Mouse (Mus musculus) stomach, postnatal 0 days (tissue): ENCODE measurements around the gene Zfp426. TPM values are rescaled to one million over a fixed set of nuclear protein-coding genes. Genes with fewer than 3 reads are reported as not detected.

Experiments used
- ATAC-seq: fragments of 200-750 bp; cut with Nextera tagmentation; 2 replicates; pipeline ENCODE4 v1.8.0; 2017; ENCODE audit not compliant: low FRiP score, low TSS enrichment
- DNase-seq: peaks from one replicate; pipeline ENCODE4 v3.0.0-alpha.2; 2016; ENCODE audit warnings: low spot score
- H3K27ac ChIP-seq: fragments of 300-500 bp; sonication (generic); replicated peaks from 2 replicates; pipeline ENCODE4 v1.5.1; 2014; ENCODE audit warnings: mild to moderate bottlenecking, control low read depth
- H3K27me3 ChIP-seq: fragments of 300-500 bp; sonication (generic); 2 replicates; pipeline ENCODE4 v1.6.1; 2014; ENCODE audit warnings: low read length; ENCODE audit not compliant: control insufficient read depth, insufficient read depth
- H3K36me3 ChIP-seq: fragments of 300-500 bp; sonication (generic); 2 replicates; pipeline ENCODE4 v1.6.1; 2014; ENCODE audit warnings: low read length, mixed read lengths; ENCODE audit not compliant: control insufficient read depth, insufficient read depth
- H3K4me1 ChIP-seq: fragments of 300-500 bp; sonication (generic); replicated peaks from 2 replicates; pipeline ENCODE4 v1.6.1; 2014; ENCODE audit warnings: antibody characterized with exemption; ENCODE audit not compliant: control insufficient read depth, insufficient read depth
- H3K4me2 ChIP-seq: fragments of 300-500 bp; sonication (generic); replicated peaks from 2 replicates; pipeline ENCODE4 v1.6.1; 2014; ENCODE audit warnings: low read depth, mild to moderate bottlenecking, control low read depth, moderate library complexity
- H3K4me3 ChIP-seq: fragments of 300-500 bp; sonication (generic); 2 replicates; pipeline ENCODE4 v1.5.1; 2014; ENCODE audit warnings: low read depth, low read length, control low read depth
- H3K9ac ChIP-seq: fragments of 300-500 bp; sonication (generic); 2 replicates; pipeline ENCODE4 v1.6.1; 2014; ENCODE audit warnings: mild to moderate bottlenecking, low read length, control low read depth, mixed read lengths
- H3K9me3 ChIP-seq: fragments of 300-500 bp; sonication (generic); 2 replicates; pipeline ENCODE4 v1.6.1; 2016; ENCODE audit warnings: low read length; ENCODE audit not compliant: control insufficient read depth
- CTCF ChIP-seq: IDR thresholded peaks from 2 replicates; pipeline ENCODE4 v1.5.1; 2016; ENCODE audit warnings: antibody characterized with exemption, low read depth, mild to moderate bottlenecking, moderate library complexity
- EP300 ChIP-seq: optimal IDR thresholded peaks from 2 replicates; pipeline ENCODE3; 2016; ENCODE audit warnings: antibody characterized with exemption
- WGBS: fragments of 180-500 bp; shearing (Covaris S2); extraction: QIAGEN DNeasy Blood & Tissue Kit; methylation state at CpG from one replicate; pipeline ENCODE4 v1.1.7; 2014; 5-methylcytosine and 5-hydroxymethylcytosine counted together
- polyA plus RNA-seq: library from polyadenylated mRNA; unstranded; fragments of >200 nt; fragmentation: Nextera tagmentation; extraction: Ambion mirVana; gene quantifications from 2 replicates; pipeline ENCODE4 v1.2.1, GENCODE M21; 2015

Zfp426 gene
- polyA plus RNA-seq, 1 experiment from 2014 or later, result 7.1 TPM

GRCm38 (mm10) chr9:20519949-20520348 is 27.4 kb upstream of the Zfp426 start:
- Histone ChIP-seq H3K27ac (no peak overlapping the region), H3K4me2 (peak overlapping the region; percentile 61), H3K9me3 (no peaks in the 10 kb centered on the region), H3K4me1 (peaks cover 2% of the 10 kb centered on the region; the same call in 1 of the 2 replicates), H3K36me3 (0 out of 2 replicates have a peak, but pooled peaks cover under 1% of the 10 kb centered on the region), H3K4me3 (peak overlapping the region; percentile 39), H3K9ac (no peak overlapping the region), H3K27me3 (no peaks in the 10 kb centered on the region)
- WGBS, result 14% methylated on average over 4 of the region's 4 CpGs
- no peak for ATAC-seq
- TF ChIP-seq CTCF (no peak), EP300 (no peak)
- DNase-seq, result no peak

DNA sequence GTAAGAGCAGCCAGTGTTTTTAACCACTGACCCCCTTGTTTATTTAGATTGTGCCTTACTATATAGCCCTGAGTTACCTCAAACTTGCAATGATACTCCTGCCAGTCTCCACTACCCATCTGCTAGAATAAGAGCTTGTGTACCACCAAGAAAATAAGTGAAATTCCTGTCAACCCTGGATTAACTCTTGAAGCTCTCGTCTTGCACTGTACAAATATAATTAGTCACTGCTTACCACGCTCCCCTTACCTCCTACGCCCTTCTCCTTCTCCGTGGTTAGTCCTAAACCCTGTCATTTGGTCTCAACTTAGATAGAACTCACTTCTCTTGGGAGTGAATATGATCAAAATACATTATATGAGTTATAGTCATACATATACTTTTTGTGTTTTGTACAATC is 26.2 kb upstream of the Zfp426 start:
- H3K9me3 ChIP-seq, result no peaks in the 10 kb centered on the region
- H3K27me3 ChIP-seq, result no peaks in the 10 kb centered on the region
- 64% methylated on average over 4 of the region's 4 CpGs for WGBS
- TF ChIP-seq EP300, result no peak
- no peak for TF ChIP-seq CTCF
- H3K4me1 ChIP-seq, result peaks cover 2% of the 10 kb centered on the region; the same call in 1 of the 2 replicates
- ATAC-seq (no peak), DNase-seq (no peak)
- H3K4me2 ChIP-seq, result no peak overlapping the region
- no peak overlapping the region for H3K27ac ChIP-seq
- H3K4me3 ChIP-seq, result no peak overlapping the region
- 0 out of 2 replicates have a peak, but pooled peaks cover 2% of the 10 kb centered on the region for H3K36me3 ChIP-seq
- H3K9ac ChIP-seq, result no peak overlapping the region

DNA sequence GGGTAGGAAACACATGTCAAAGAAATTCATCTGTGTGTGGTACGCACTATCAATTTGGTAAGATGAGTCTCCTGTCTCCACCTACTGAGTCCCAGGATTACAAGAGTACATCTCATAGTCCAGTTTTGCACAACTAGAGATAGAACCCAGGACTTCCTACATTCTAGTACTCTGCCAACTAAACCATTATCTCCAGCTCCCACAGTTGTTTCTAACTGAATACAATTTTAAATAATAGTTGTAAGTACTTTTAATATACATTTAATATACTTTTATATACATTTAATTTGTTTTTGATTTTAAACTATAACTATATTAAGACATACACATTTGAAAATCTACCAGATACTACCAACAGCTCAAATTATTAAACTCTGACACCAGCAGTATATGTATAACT is 25.2 kb upstream of the Zfp426 start:
- Histone ChIP-seq H3K27ac (no peak overlapping the region), H3K27me3 (no peaks in the 10 kb centered on the region), H3K36me3 (0 out of 2 replicates have a peak, but pooled peaks cover 2% of the 10 kb centered on the region), H3K4me2 (no peak overlapping the region), H3K4me3 (no peak overlapping the region), H3K9me3 (no peaks in the 10 kb centered on the region), H3K9ac (no peak overlapping the region), H3K4me1 (peaks cover 2% of the 10 kb centered on the region; the same call in 1 of the 2 replicates)
- WGBS, result 92% methylated on average over 1 of the region's 1 CpGs
- TF ChIP-seq CTCF (no peak), EP300 (no peak)
- no peak for ATAC-seq
- no peak for DNase-seq

DNA sequence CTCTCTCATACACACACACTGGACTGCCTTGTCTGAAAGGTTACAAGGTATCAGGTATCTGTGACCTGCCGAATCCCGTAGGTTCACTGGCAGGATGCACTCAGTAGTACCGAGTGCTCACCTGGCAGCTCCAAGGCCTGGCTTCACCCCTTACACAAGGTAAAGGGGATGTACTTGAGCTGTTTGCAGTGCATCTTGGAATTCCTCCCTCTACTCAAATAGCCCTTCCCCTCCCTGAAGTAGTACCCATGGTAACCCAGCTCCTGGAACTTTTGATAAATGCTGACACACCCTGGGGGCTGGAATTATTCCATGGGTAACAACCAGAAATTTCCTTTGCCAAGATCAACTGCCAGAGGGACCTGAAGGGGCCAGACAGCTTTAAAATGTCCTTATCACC is 21.5 kb upstream of the Zfp426 start:
- Histone ChIP-seq H3K36me3 (0 out of 2 replicates have a peak, but pooled peaks cover 2% of the 10 kb centered on the region), H3K4me1 (no peaks in the 10 kb centered on the region), H3K9me3 (no peaks in the 10 kb centered on the region), H3K9ac (no peak overlapping the region), H3K27me3 (no peaks in the 10 kb centered on the region), H3K4me2 (no peak overlapping the region), H3K27ac (no peak overlapping the region), H3K4me3 (no peak overlapping the region)
- DNase-seq, result no peak
- WGBS, result 61% methylated on average over 3 of the region's 3 CpGs
- no peak for ATAC-seq
- TF ChIP-seq CTCF (no peak), EP300 (no peak)

DNA sequence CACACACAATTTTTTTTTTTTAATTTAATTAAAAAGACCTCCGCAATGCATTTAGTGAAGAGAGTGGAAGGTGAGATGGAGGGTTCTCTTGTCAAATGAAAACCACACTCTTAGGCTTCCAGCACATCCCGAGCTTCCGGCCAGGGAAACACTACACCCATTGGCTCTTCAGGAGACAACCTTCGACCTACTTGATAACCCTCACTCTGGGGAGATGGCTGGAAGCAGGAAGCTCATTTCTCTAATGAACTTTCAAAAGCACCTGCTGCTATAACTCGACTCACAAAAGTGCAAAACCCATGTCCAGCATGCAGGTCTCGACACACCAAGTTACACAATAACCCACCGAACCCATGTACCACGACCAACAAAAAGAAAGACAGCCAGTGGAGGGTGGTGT is 20.2 kb upstream of the Zfp426 start:
- 80% methylated on average over 8 of the region's 8 CpGs for WGBS
- no peak for ATAC-seq

GRCm38 (mm10) chr9:20511645-20512044 is 19.1 kb upstream of the Zfp426 start:
- H3K9ac ChIP-seq, result no peak overlapping the region
- 0 out of 2 replicates have a peak, but pooled peaks cover 2% of the 10 kb centered on the region for H3K36me3 ChIP-seq
- 84% methylated on average over 4 of the region's 4 CpGs for WGBS
- no peak for TF ChIP-seq EP300
- H3K4me1 ChIP-seq, result no peaks in the 10 kb centered on the region
- H3K9me3 ChIP-seq, result no peaks in the 10 kb centered on the region
- no peak overlapping the region for H3K4me2 ChIP-seq
- H3K27me3 ChIP-seq, result no peaks in the 10 kb centered on the region
- no peak overlapping the region for H3K4me3 ChIP-seq
- ATAC-seq (no peak), DNase-seq (no peak)
- H3K27ac ChIP-seq, result no peak overlapping the region

More for the DNA sequence above, 20.2 kb upstream of the Zfp426 start:
- Histone ChIP-seq H3K4me2 (no peak overlapping the region), H3K9me3 (no peaks in the 10 kb centered on the region), H3K4me3 (no peak overlapping the region), H3K36me3 (0 out of 2 replicates have a peak, but pooled peaks cover 2% of the 10 kb centered on the region), H3K27me3 (no peaks in the 10 kb centered on the region), H3K4me1 (no peaks in the 10 kb centered on the region), H3K9ac (no peak overlapping the region), H3K27ac (no peak overlapping the region)
- no peak for TF ChIP-seq EP300
- no peak for TF ChIP-seq CTCF
- no peak for DNase-seq
